Mouse (Mus musculus) testis, adult 2 months (tissue): ENCODE data around the gene Tmem43. TPM values are rescaled to one million over a fixed set of nuclear protein-coding genes. Genes with fewer than 3 reads are reported as not detected.

Experiments
- H3K27ac ChIP-seq: fragments of 200-500 bp; 2 replicates; pipeline ENCODE4 v1.5.1; 2012; ENCODE audit warnings: low read depth, low read length; ENCODE audit not compliant: control insufficient read depth, insufficient read depth
- H3K27me3 ChIP-seq: fragments of 200-500 bp; 2 replicates; pipeline ENCODE4 v1.6.1; 2012; ENCODE audit warnings: mild to moderate bottlenecking, low read length, moderate library complexity; ENCODE audit not compliant: control insufficient read depth, insufficient read depth
- H3K36me3 ChIP-seq: fragments of 200-500 bp; 2 replicates; pipeline ENCODE4 v1.6.1; 2012; ENCODE audit warnings: mild to moderate bottlenecking, low read length; ENCODE audit not compliant: control insufficient read depth, insufficient read depth
- H3K4me1 ChIP-seq: fragments of 200-500 bp; 2 replicates; pipeline ENCODE4 v1.6.1; 2012; ENCODE audit warnings: low read length; ENCODE audit not compliant: control insufficient read depth, insufficient read depth
- H3K4me3 ChIP-seq: fragments of 200-500 bp; 2 replicates; pipeline ENCODE4 v1.5.1; 2012; ENCODE audit warnings: low read depth, mild to moderate bottlenecking, low read length, moderate library complexity, mixed read lengths; ENCODE audit not compliant: control insufficient read depth
- CTCF ChIP-seq: fragments of 200-500 bp; IDR thresholded peaks from 2 replicates; pipeline ENCODE4 v1.5.1; 2012; ENCODE audit warnings: low read depth, mild to moderate bottlenecking, inconsistent platforms, low read length, moderate library complexity; ENCODE audit not compliant: control insufficient read depth, insufficient read depth, insufficient replicate concordance
- POLR2A ChIP-seq: fragments of 200-500 bp; IDR thresholded peaks from 2 replicates; pipeline ENCODE4 v1.6.1; 2012; ENCODE audit warnings: low read depth, mild to moderate bottlenecking, inconsistent platforms, low read length, moderate library complexity; ENCODE audit not compliant: control insufficient read depth
- polyA plus RNA-seq: library from polyadenylated mRNA; depleted of rRNA; stranded (reverse); fragments of >200 nt; gene quantifications from 2 replicates; pipeline ENCODE4 v1.2.3, GENCODE M21; 2012

Tmem43 gene
- polyA plus RNA-seq, 1 experiment = 6.1 TPM

DNA sequence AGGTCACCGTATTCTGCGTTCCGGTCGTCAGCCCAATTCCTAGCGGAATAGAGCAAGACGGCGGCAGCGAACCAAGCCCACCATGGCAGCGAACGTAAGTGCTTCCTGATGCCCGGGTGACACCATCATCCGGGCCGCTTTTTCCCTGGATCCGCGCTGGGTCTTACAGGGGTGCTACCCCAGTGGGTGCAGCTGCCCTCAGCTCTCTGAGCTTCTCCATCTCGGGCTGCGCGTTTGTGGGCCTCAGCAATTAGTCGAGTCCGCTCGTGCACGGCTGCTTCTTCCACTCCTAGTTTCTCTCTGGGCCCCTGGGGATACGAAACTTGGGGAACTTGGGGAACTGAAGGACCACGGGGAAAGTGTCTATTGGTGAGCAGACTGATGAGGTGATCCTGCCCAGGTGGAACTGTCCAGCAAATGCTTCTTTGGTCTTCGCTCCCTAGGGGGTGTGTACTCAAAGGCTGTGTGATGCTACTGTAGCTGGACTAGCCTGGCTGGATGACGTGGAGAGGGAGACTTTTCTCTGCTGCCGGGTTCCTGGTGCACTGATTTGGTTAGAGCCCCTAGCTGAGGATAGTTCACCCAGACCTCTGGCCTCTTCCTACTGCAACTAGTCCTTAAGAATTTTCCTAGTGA lies 420 bp downstream of the Tmem43 start:
- peak overlapping the region; percentile 86 for H3K4me3 ChIP-seq
- H3K27me3 ChIP-seq = no peaks in the 10 kb centered on the region
- no peak overlapping the region; the same call in 1 of the 2 replicates for H3K27ac ChIP-seq
- H3K36me3 ChIP-seq = no peaks in the 10 kb centered on the region
- H3K4me1 ChIP-seq = peaks cover 12% of the 10 kb centered on the region
- TF ChIP-seq POLR2A = no peak
- no peak for TF ChIP-seq CTCF

DNA sequence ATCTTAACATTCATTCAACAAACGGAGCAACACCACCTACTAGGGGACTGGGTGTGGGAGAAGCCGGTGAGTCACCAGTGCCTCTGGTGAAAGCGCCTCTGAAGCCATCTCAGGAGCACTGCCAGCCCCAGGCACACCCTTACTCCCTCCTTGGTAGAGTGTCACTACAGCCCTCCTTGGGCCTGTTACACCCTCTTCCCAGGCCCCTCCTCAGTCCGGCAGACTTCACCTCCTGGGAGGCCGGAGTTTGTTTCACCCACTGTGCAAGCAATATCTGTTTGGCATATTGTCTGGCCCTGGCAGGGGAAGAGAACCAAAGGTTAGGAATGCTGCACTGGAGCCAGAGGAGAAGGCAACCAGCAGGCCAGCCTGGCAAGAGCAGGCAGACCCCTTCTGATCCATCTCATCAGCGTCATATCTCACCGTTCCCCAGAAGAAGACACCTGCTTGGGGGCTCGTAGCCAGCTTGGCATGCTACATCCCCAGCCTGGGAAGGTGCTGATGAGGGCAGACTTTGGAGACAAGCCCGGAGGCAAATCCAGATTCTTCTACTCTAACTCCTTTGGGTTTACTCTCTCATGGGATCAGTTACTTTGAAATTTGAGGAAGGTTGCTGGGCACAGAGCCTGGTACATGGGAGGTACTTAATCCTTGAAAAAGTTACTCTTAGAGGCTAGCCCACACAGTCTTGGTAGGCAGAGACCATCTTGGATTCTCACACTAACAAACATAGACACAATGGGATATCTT lies 1.1 kb downstream of the Tmem43 start:
- no peak for TF ChIP-seq CTCF
- no peak for TF ChIP-seq POLR2A
- Histone ChIP-seq H3K27ac (no peak overlapping the region), H3K4me1 (peaks cover 12% of the 10 kb centered on the region), H3K27me3 (no peaks in the 10 kb centered on the region), H3K4me3 (no peak overlapping the region), H3K36me3 (no peaks in the 10 kb centered on the region)

DNA sequence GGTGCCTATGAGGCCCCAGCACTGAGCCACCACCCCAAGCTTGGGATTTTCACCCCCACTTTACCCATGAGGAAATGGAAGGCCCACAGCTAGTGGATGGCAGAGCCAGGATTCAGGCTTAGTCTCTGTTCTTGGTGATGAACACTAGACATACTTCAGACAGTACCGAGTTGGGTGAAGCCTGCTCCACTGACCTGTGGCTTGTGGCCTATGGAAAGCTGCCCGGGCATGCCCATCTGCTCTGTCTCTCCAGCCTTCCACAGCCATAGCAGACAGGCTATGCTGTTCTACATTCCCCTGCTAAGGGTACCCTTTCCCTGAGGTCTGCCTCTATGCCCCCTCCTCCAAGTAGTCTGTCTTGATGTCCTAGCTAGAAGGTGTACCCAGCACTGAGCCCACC lies 3.0 kb downstream of the Tmem43 start:
- TF ChIP-seq POLR2A (no peak), CTCF (no peak)
- no peak overlapping the region for H3K27ac ChIP-seq
- H3K27me3 ChIP-seq = no peaks in the 10 kb centered on the region
- no peaks in the 10 kb centered on the region for H3K36me3 ChIP-seq
- H3K4me1 ChIP-seq = peaks cover 12% of the 10 kb centered on the region
- H3K4me3 ChIP-seq = no peak overlapping the region

DNA sequence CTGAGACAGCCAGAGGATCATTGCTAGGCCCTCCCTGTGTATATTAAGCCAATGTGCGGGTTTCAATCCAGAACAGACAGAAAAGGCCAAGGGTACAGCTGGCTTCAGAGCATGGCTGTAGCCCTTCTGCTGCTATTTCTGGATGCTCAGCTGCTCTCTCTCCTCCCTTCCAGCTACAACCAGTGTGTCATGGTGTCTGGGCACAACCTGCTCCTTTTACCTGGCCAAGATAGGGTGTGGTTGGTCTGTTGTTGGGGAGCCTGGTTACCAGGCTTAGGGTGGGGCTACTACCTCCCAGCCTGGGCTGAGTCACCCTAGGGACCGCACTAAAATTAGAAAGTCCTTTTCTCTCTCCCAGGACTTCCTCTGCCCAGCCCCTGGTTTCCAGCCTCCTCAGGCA lies 9.9 kb downstream of the Tmem43 start:
- no peak for TF ChIP-seq CTCF
- no peak for TF ChIP-seq POLR2A
- Histone ChIP-seq H3K4me3 (no peak overlapping the region), H3K27ac (no peak overlapping the region), H3K4me1 (no peaks in the 10 kb centered on the region), H3K36me3 (no peaks in the 10 kb centered on the region; the same call in 1 of the 2 replicates), H3K27me3 (no peaks in the 10 kb centered on the region)

DNA sequence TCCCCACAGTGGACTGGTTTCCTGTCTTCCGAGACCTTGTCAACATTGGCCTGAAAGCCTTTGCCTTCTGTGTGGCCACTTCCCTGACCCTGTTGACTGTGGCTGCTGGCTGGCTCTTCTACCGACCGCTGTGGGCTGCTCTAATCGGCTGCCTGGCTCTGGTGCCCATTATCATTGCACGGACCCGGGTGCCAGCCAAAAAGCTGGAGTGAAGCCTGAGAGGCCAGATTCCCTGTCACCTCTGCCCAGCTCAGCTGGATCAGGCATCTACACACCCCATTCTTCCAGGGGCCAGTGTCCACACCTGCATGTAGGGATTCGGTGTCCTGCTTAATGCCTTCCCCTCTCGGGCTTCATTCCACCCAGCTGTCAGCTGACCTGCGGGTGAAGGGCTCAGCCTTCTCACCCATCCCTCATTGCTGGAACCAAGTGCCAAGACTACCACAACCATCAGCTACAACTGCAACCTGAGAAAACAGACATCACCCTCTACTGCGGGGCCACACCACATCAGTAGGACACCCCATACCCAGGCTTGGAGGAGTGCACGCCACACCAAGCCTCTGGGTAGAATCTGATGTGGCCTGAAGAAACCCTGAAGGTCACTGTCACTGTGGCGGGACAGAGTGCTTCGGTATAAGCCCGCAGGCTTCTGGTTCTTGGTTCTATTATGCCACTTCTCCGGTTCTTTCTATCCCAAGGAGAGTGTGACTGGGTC lies 13.4 kb downstream of the Tmem43 start:
- Histone ChIP-seq H3K27ac (no peak overlapping the region), H3K4me3 (no peak overlapping the region), H3K27me3 (no peaks in the 10 kb centered on the region), H3K4me1 (no peaks in the 10 kb centered on the region), H3K36me3 (no peaks in the 10 kb centered on the region)
- TF ChIP-seq POLR2A (no peak), CTCF (no peak)

DNA sequence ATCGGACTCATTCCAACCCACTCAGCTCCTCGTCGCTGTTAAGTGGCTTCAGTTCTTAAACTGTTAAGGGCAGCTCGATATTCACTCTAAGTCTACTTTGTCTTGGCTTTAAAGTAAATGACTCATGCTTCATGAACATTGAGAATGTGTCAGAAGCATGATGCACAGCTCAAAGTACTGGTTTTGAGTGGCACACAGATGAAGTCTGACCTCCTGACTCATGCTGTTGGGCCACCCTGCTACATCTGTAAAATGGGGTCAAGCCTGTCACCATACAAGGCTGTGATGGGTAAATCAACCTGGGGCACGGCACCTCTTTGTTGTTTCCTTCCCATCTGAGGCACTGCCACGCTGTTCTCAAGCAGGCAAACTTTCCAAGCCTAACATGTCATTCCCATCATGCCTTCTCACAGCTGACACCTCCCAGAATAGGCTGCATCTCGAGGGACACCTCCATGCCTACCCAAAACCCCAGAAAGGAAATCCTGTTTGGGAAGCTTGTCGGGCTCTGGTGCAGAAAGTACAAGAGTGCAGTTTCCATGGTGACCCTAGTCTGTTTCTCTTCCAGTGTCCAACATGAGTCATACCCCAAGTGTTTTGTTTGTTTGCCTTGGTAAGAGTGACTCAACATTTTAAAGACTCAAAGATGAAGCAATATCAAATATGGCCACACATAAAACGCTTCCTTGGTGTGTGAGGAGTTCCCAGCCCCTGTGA lies 15.2 kb downstream of the Tmem43 start:
- Histone ChIP-seq H3K27me3 (no peaks in the 10 kb centered on the region), H3K36me3 (no peaks in the 10 kb centered on the region), H3K4me3 (no peak overlapping the region), H3K4me1 (no peaks in the 10 kb centered on the region), H3K27ac (no peak overlapping the region)
- TF ChIP-seq CTCF = no peak
- TF ChIP-seq POLR2A = no peak
